ENCODE assay signal across 8 mouse cellular contexts in genomic region chr3:87886004-87886365, GRCm38 (mm10). TPM values are rescaled to one million over a fixed set of nuclear protein-coding genes. Genes with fewer than 3 reads are reported as not detected.
DNase-seq lines count a peak whose midpoint lies in the region; ATAC-seq and TF ChIP-seq lines count a peak whose summit lies in the region.

No protein-coding gene starts in this region.

- no peak for TF ChIP-seq CTCF in forebrain, postnatal 0 days (IDR thresholded peaks at IDR 0.05; ENCODE audit: low read depth)

- WGBS in forebrain, postnatal 0 days = 16% methylated on average over 10 of the region's 10 CpGs
- WGBS in neural tube, embryonic 13.5 days = 20% methylated on average over 10 of the region's 10 CpGs

- H3K4me2 ChIP-seq in forebrain, postnatal 0 days (ENCODE audit: low read depth) = peak overlapping the region; percentile 46
- peak overlapping the region; percentile 51 for H3K4me2 ChIP-seq in neural tube, embryonic 13.5 days

- DNase-seq in embryo, embryonic 10 days (ENCODE audit: low spot score) = peak; percentile 28
- DNase-seq in embryo, embryonic 9.5 days (ENCODE audit: extremely low spot score) = no peak
- DNase-seq in right cerebral cortex, postnatal 14 days = peak; percentile 43
- no peak for DNase-seq in right cerebral cortex, postnatal 25 days
- DNase-seq in forebrain, postnatal 0 days = no peak
- peak; percentile 46 for DNase-seq in liver
- DNase-seq in layer of hippocampus, adult 9-10 months (ENCODE audit: low spot score) = no peak

- H3K4me1 ChIP-seq in forebrain, postnatal 0 days (ENCODE audit: insufficient read depth) = peaks cover 15% of the 10 kb centered on the region
- H3K4me1 ChIP-seq in neural tube, embryonic 13.5 days (replicated peaks) = peaks cover 22% of the 10 kb centered on the region

- peak overlapping the region; percentile 40; the same call in 1 of the 2 replicates for H3K9ac ChIP-seq in forebrain, postnatal 0 days
- H3K9ac ChIP-seq in neural tube, embryonic 13.5 days = peak overlapping the region; percentile 64

- no peaks in the 10 kb centered on the region for H3K27me3 ChIP-seq in forebrain, postnatal 0 days (ENCODE audit: insufficient read depth, low read length)
- H3K27me3 ChIP-seq in neural tube, embryonic 13.5 days = no peaks in the 10 kb centered on the region

- peak overlapping the region; percentile 43 for H3K4me3 ChIP-seq in forebrain, postnatal 0 days (ENCODE audit: low read depth, low read length)
- H3K4me3 ChIP-seq in neural tube, embryonic 13.5 days = peak overlapping the region; percentile 99

- no peaks in the 10 kb centered on the region for H3K36me3 ChIP-seq in forebrain, postnatal 0 days (ENCODE audit: insufficient read depth)
- 0 out of 2 replicates have a peak, but pooled peaks cover 3% of the 10 kb centered on the region for H3K36me3 ChIP-seq in neural tube, embryonic 13.5 days

- H3K9me3 ChIP-seq in forebrain, postnatal 0 days (ENCODE audit: low read length) = 0 out of 2 replicates have a peak, but pooled peaks cover 4% of the 10 kb centered on the region
- H3K9me3 ChIP-seq in neural tube, embryonic 13.5 days = no peaks in the 10 kb centered on the region

- no peak; the same call in 1 of the 2 replicates for ATAC-seq in forebrain, postnatal 0 days
- peak; percentile 29; the same call in 1 of the 2 replicates for ATAC-seq in neural tube, embryonic 13.5 days (ENCODE audit: low read depth)

- H3K27ac ChIP-seq in forebrain, postnatal 0 days (ENCODE audit: low read depth, low read length) = peak overlapping the region; percentile 54
- no peak overlapping the region for H3K27ac ChIP-seq in neural tube, embryonic 13.5 days (replicated peaks)

RNA-seq across cellular contexts. Expression of gene Prcc, which starts 0.6 kb away (rescaled TPM):
- 74.2 and 77.1 TPM in 2 replicates for total RNA-seq in forebrain, postnatal 0 days (2014; rRNA removed)
- 20.6 and 23.0 TPM in 2 replicates for polyA plus RNA-seq in forebrain, postnatal 0 days (2015; fragmentation: Nextera tagmentation; extraction: Ambion mirVana)
- 16.6 and 17.7 TPM in 2 replicates for polyA plus RNA-seq in neural tube, embryonic 13.5 days (2015; fragmentation: Nextera tagmentation; extraction: Ambion mirVana)

RNA-seq across cellular contexts. Expression of gene Hdgf, which starts 20.1 kb away (rescaled TPM):
- 116 and 121 TPM in 2 replicates for total RNA-seq in forebrain, postnatal 0 days (2014; rRNA removed)
- 147 and 160 TPM in 2 replicates for polyA plus RNA-seq in forebrain, postnatal 0 days (2015; fragmentation: Nextera tagmentation; extraction: Ambion mirVana)
- 186 and 218 TPM in 2 replicates for polyA plus RNA-seq in neural tube, embryonic 13.5 days (2015; fragmentation: Nextera tagmentation; extraction: Ambion mirVana)

RNA-seq across cellular contexts. Expression of gene Mrpl24, which starts 33.3 kb away (rescaled TPM):
- 47.0 and 68.4 TPM in 2 replicates for total RNA-seq in forebrain, postnatal 0 days (2014; rRNA removed)
- polyA plus RNA-seq in forebrain, postnatal 0 days (2015; fragmentation: Nextera tagmentation; extraction: Ambion mirVana) = 43.4 and 45.7 TPM in 2 replicates
- polyA plus RNA-seq in neural tube, embryonic 13.5 days (2015; fragmentation: Nextera tagmentation; extraction: Ambion mirVana) = 69.5 and 73.0 TPM in 2 replicates

RNA-seq across cellular contexts. Expression of gene Sh2d2a, which starts 39.4 kb away (rescaled TPM):
- not detected in 2 replicates for total RNA-seq in forebrain, postnatal 0 days (2014; rRNA removed)
- polyA plus RNA-seq in forebrain, postnatal 0 days (2015; fragmentation: Nextera tagmentation; extraction: Ambion mirVana) = not detected in 2 replicates
- not detected in 2 replicates for polyA plus RNA-seq in neural tube, embryonic 13.5 days (2015; fragmentation: Nextera tagmentation; extraction: Ambion mirVana)

RNA-seq across cellular contexts. Expression of gene Isg20l2, which starts 44.1 kb away (rescaled TPM):
- total RNA-seq in forebrain, postnatal 0 days (2014; rRNA removed) = 29.1 and 31.9 TPM in 2 replicates
- 16.1 and 19.3 TPM in 2 replicates for polyA plus RNA-seq in forebrain, postnatal 0 days (2015; fragmentation: Nextera tagmentation; extraction: Ambion mirVana)
- 36.2 and 41.4 TPM in 2 replicates for polyA plus RNA-seq in neural tube, embryonic 13.5 days (2015; fragmentation: Nextera tagmentation; extraction: Ambion mirVana)

Comparison
In these comparisons a context has a peak if more than half of its experiments do, and no peak if none do; other contexts are left out.
1. DNase-seq: peak in embryo, embryonic 10 days (single experiment), right cerebral cortex, postnatal 14 days (single experiment) and liver (single experiment); none in embryo, embryonic 9.5 days (single experiment), right cerebral cortex, postnatal 25 days (single experiment), forebrain, postnatal 0 days (single experiment) and layer of hippocampus, adult 9-10 months (single experiment).